Mouse (Mus musculus): ENCODE data around the gene Fli1.

DNA sequence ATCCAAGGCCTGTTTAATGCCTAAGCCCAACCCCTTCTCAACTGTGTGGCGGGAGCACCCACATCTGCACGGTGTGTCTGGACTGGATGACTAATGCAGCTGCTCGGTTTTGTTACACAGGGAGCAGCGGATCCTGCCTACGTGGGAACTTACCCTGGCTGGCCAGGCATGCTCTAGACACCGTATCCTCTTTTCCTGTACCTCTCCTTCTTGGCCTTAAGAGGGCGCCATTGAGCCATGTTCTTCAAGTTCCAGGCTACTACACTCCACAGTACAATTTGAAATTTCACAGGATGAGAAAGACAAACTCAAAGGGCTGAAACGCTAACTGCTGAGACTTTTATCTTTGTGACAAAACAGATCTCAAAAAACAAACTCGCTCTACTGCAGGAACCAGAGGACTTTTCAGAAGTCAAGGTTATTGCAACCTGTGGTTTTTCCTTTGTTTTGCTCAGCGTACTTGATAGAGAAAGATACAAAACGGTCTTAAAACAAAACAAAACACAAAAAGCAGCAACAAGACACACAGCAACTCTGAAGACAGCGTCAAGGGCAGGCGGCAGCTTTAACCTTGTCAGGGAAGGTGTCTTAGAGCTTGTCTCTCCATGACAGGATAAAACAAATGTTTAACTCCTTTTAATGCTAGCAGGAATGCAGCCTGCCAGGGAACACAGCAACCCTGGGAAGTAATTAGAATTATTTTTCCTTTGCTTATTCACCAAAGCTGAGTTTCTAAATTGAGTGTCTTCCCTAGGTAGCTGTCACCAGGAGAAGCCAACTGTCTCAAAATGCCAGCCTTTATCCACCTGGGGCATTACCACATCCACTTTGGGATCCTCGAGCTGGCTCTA is 49.3 kb upstream of the Fli1 start:
- no peak for TF ChIP-seq POLR2A (IDR thresholded peaks at IDR 0.05; ENCODE audit: borderline replicate concordance, low read depth, low read length)
- TF ChIP-seq CTCF (IDR thresholded peaks at IDR 0.05; ENCODE audit: low read depth, low read length) = peak; percentile 30; the same call in 1 of the 2 replicates
